Mouse (Mus musculus) forebrain, embryonic 12.5 days (tissue): ENCODE measurements around the gene Prickle2. TPM values are rescaled to one million over a fixed set of nuclear protein-coding genes. Genes with fewer than 3 reads are reported as not detected.

Experiments used
- ATAC-seq: fragments of 200-750 bp; cut with Nextera tagmentation; 2 replicates; pipeline ENCODE4 v1.8.0; 2017; ENCODE audit warnings: moderate TSS enrichment; ENCODE audit not compliant: low FRiP score
- H3K27ac ChIP-seq: fragments of 300-500 bp; sonication (generic); 2 replicates; pipeline ENCODE4 v1.5.1; 2016; ENCODE audit warnings: mild to moderate bottlenecking
- H3K27me3 ChIP-seq: fragments of 300-500 bp; sonication (generic); 2 replicates; pipeline ENCODE4 v1.6.1; 2016; ENCODE audit warnings: mild to moderate bottlenecking
- H3K36me3 ChIP-seq: fragments of 300-500 bp; sonication (generic); replicated peaks from 2 replicates; pipeline ENCODE4 v1.6.1; 2016; ENCODE audit warnings: mild to moderate bottlenecking
- H3K4me1 ChIP-seq: fragments of 300-500 bp; sonication (generic); 2 replicates; pipeline ENCODE4 v1.6.1; 2016
- H3K4me2 ChIP-seq: fragments of 300-500 bp; sonication (generic); 2 replicates; pipeline ENCODE4 v1.6.1; 2016; ENCODE audit warnings: mild to moderate bottlenecking, moderate library complexity
- H3K4me3 ChIP-seq: fragments of 300-500 bp; sonication (generic); replicated peaks from 2 replicates; pipeline ENCODE4 v1.5.1; 2016; ENCODE audit warnings: mild to moderate bottlenecking
- H3K9ac ChIP-seq: fragments of 300-500 bp; sonication (generic); 2 replicates; pipeline ENCODE4 v1.6.1; 2016; ENCODE audit warnings: mild to moderate bottlenecking
- H3K9me3 ChIP-seq: fragments of 300-500 bp; sonication (generic); 2 replicates; pipeline ENCODE4 v1.6.1; 2016
- WGBS: fragments of 180-500 bp; shearing (Covaris S2); methylation state at CpG from one replicate; pipeline ENCODE4 v1.1.7; 2016; 5-methylcytosine and 5-hydroxymethylcytosine counted together
- polyA plus RNA-seq: library from polyadenylated mRNA; unstranded; fragments of >200 nt; fragmentation: Nextera tagmentation; extraction: Ambion mirVana; gene quantifications from 2 replicates; pipeline ENCODE4 v1.2.1, GENCODE M21; 2016

Prickle2 gene
- polyA plus RNA-seq, 1 experiment from 2014 or later: 6.5 TPM

DNA sequence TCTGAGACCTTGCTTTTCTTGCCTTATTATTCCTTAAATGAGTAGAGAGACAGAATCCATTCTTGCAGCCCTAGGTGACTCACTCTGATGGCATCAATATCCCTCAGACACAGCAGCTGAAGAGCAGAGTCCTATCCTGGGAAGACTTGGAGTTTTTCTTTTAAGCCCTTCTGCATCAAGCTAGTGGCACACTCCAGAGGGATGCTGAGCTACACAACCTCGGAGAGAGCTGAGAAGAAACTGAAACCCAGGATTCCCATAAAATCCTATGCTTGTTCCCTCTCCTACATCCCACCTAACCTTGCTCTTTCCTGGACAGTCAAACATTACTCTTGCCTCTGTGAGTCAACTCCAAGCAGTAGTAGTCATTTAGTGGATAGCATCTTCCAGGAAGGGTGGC is 256.0 kb downstream of the Prickle2 start:
- H3K27ac ChIP-seq: no peak overlapping the region
- no peaks in the 10 kb centered on the region for H3K27me3 ChIP-seq
- H3K36me3 ChIP-seq: no peaks in the 10 kb centered on the region
- no peak for ATAC-seq
- whole genome bisulfite sequencing: 93% methylated on average over 1 of the region's 1 CpGs
- H3K4me1 ChIP-seq: no peaks in the 10 kb centered on the region
- H3K9ac ChIP-seq: no peak overlapping the region
- no peaks in the 10 kb centered on the region for H3K9me3 ChIP-seq
- no peak overlapping the region for H3K4me3 ChIP-seq
- H3K4me2 ChIP-seq: no peak overlapping the region

DNA sequence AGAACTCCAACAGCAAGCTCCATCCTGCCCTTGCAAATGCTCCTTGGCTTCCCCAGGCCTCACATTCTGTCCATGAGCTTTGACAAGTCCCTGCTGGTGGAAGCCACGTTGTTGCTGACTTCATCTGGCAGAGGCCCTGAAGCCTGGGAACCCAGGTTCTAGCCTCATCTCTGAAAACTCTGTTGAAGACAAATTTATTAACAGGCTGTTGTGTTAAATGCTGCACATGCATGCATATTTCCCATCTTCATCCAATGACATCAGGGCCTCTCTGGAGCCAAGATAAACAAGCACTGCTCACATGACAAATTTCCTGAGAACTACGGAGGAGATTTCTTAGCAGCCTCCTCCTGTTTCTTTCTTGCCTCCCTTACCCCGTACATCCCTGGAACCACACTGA is 259.3 kb downstream of the Prickle2 start:
- ATAC-seq: no peak
- Histone ChIP-seq H3K4me1 (no peaks in the 10 kb centered on the region), H3K4me2 (no peak overlapping the region), H3K27me3 (no peaks in the 10 kb centered on the region), H3K9me3 (no peaks in the 10 kb centered on the region), H3K4me3 (no peak overlapping the region), H3K9ac (no peak overlapping the region), H3K27ac (no peak overlapping the region), H3K36me3 (no peaks in the 10 kb centered on the region)
- WGBS: 76% methylated on average over 3 of the region's 3 CpGs

DNA sequence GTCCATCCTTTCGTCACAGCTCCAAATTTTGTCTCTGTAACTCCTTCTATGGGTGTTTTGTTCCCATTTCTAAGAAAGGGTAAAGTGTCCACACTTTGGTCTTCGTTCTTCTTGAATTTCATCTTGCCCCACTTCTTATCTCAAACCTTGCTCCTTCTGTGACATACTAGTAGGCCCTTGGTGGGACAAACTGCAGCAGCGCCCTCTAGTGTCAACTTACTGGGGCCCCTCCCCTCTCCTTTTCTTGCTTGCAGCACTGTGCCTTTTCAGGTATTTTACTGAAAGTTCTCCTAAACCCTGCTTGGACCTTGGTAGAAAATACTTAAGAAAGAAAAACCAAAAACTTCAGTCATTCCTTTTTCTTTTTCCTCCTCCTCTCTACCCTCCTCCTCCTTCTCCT is 264.8 kb downstream of the Prickle2 start:
- no peak for ATAC-seq
- H3K9me3 ChIP-seq: no peaks in the 10 kb centered on the region
- peaks cover 7% of the 10 kb centered on the region; the same call in 1 of the 2 replicates for H3K4me1 ChIP-seq
- no peak overlapping the region for H3K27ac ChIP-seq
- WGBS: 64% methylated on average over 3 of the region's 3 CpGs
- H3K4me2 ChIP-seq: no peak overlapping the region
- H3K9ac ChIP-seq: no peak overlapping the region
- no peaks in the 10 kb centered on the region for H3K27me3 ChIP-seq
- H3K36me3 ChIP-seq: no peaks in the 10 kb centered on the region
- no peak overlapping the region for H3K4me3 ChIP-seq

DNA sequence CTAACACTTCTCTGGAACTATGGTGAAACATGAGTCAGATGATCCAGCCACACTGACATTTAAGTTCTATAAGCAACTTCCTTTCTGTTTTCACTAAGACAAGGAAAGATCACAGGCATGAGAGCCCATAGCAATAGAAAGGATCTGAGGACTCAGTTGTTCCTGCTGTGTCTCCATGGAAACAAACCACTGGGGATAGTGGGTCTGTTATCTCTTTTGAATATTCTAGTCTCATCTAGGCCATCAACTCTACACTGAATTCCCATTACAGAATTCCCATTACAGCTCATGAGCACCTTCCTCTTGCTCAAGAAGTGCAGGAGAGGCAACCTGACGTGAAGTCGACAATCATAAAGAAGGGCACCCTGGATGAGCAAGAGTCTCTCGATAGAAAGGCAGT is 265.7 kb downstream of the Prickle2 start:
- 79% methylated on average over 3 of the region's 3 CpGs for WGBS
- Histone ChIP-seq H3K9ac (no peak overlapping the region), H3K9me3 (no peaks in the 10 kb centered on the region), H3K36me3 (no peaks in the 10 kb centered on the region), H3K27me3 (no peaks in the 10 kb centered on the region), H3K4me2 (no peak overlapping the region), H3K4me1 (peaks cover 7% of the 10 kb centered on the region; the same call in 1 of the 2 replicates), H3K4me3 (no peak overlapping the region), H3K27ac (no peak overlapping the region)
- no peak for ATAC-seq

DNA sequence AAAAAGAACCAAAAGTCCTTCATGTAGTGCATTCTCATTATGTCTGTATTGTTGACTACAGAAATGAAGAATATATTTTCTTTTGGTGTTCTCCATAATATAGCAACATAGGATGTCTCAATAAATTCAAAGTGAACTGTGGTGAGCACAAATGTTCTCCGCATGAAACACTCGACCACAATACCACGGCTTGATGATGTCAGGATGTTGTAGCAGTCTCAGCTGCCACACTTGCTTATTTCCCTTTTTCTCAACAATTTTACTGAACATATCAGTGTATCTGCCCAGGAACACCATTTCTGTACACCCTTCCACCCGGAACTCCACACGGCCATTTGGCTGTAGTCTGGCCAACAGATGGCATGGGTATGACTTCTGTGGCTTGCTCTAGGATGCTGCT is 273.8 kb downstream of the Prickle2 start:
- Histone ChIP-seq H3K4me2 (no peak overlapping the region), H3K9me3 (no peaks in the 10 kb centered on the region)
- 96% methylated on average over 5 of the region's 5 CpGs for WGBS

DNA sequence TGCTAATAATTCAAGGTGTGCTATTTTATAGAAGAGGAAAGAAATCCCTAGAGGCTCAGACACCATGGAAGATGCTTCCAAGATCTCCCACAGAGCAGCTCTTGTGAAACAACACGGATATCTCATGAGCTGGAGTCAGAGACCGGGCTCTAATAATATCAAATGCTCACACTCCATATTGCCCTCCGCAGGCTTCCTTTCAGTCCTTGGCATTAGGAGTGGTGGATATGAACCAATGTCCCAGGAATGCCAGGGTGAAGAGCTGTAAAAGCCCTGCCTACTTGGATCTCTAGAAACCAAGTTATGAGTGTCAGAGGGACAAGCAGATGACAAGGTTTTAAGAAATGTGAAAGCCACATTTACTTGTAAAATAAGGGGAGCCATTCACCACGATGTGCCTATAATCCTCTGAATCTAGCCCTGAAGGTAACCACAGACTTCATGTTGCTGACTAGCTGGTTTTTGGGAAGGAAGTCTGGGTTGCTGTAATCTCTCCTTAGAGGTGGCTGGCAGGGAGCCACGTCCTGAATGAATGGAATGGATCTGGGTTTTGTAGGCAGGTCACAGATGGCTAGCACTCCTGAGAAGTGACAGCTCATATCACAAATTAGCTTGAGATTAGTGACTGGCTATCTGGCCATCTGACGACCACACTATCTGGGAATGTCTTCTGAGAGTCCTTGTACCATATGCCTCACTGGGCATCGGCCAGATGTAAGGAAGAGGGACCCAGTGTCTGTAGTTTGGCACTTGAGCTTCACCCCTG is 278.4 kb downstream of the Prickle2 start:
- no peaks in the 10 kb centered on the region for H3K36me3 ChIP-seq
- ATAC-seq: no peak
- H3K27me3 ChIP-seq: no peaks in the 10 kb centered on the region
- 76% methylated on average over 7 of the region's 7 CpGs for WGBS
- no peaks in the 10 kb centered on the region; the same call in 1 of the 2 replicates for H3K4me1 ChIP-seq
- no peak overlapping the region for H3K27ac ChIP-seq
- no peaks in the 10 kb centered on the region for H3K9me3 ChIP-seq
- no peak overlapping the region for H3K4me2 ChIP-seq
- H3K9ac ChIP-seq: no peak overlapping the region
- no peak overlapping the region for H3K4me3 ChIP-seq

More for the DNA sequence above, 273.8 kb downstream of the Prickle2 start:
- no peaks in the 10 kb centered on the region for H3K27me3 ChIP-seq
- no peaks in the 10 kb centered on the region for H3K36me3 ChIP-seq
- ATAC-seq: no peak
- no peak overlapping the region for H3K27ac ChIP-seq
- H3K9ac ChIP-seq: no peak overlapping the region
- no peak overlapping the region for H3K4me3 ChIP-seq
- no peaks in the 10 kb centered on the region; the same call in 1 of the 2 replicates for H3K4me1 ChIP-seq

DNA sequence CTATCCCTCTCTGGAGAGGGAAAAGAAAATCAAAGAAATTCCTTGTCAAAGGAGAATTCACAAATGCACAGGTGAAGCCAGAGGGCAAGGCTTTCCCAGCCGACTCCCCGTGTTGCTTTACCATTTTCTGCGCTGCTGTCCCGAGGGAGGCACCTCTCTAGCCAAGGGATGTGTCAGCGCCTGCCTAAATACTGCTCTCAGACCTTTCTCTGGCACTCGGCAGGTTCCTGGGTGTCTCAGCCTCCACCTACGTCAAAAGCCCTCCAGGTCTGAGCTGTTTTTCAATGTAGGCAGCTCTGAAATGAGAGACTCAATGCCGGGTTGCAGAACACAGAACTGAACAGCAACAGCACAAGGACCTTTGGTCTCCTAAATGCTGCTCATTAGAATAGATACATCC is 280.1 kb downstream of the Prickle2 start:
- H3K4me1 ChIP-seq: no peaks in the 10 kb centered on the region; the same call in 1 of the 2 replicates
- H3K27ac ChIP-seq: no peak overlapping the region
- WGBS: 75% methylated on average over 8 of the region's 8 CpGs
- no peak overlapping the region for H3K9ac ChIP-seq
- H3K27me3 ChIP-seq: no peaks in the 10 kb centered on the region
- H3K36me3 ChIP-seq: no peaks in the 10 kb centered on the region
- no peak overlapping the region for H3K4me3 ChIP-seq
- no peak overlapping the region for H3K4me2 ChIP-seq
- no peaks in the 10 kb centered on the region for H3K9me3 ChIP-seq
- no peak for ATAC-seq

DNA sequence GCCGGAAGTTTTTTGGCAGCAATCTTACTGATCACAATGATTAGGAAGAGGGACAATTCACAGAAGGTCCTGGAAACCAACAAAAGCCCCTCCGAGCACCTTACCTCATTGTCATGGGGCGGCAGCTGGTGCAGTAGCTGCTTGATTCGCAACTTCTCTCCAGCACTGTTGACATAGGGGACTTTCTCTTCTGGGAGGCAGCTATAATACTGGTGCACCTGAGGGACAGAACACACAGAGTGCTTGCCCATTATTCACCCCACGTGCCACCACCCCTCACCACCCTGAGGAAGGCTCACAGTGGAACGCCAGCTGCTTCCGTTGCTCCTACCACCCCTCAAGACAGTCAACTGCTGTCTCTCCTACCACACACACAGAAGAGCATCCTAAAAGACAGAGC is 280.5 kb downstream of the Prickle2 start:
- no peak overlapping the region for H3K9ac ChIP-seq
- H3K4me1 ChIP-seq: no peaks in the 10 kb centered on the region; the same call in 1 of the 2 replicates
- no peak overlapping the region for H3K4me3 ChIP-seq
- H3K9me3 ChIP-seq: no peaks in the 10 kb centered on the region
- no peaks in the 10 kb centered on the region for H3K27me3 ChIP-seq
- H3K27ac ChIP-seq: no peak overlapping the region
- no peak overlapping the region for H3K4me2 ChIP-seq
- ATAC-seq: no peak
- H3K36me3 ChIP-seq: no peaks in the 10 kb centered on the region
- WGBS: 87% methylated on average over 7 of the region's 7 CpGs

DNA sequence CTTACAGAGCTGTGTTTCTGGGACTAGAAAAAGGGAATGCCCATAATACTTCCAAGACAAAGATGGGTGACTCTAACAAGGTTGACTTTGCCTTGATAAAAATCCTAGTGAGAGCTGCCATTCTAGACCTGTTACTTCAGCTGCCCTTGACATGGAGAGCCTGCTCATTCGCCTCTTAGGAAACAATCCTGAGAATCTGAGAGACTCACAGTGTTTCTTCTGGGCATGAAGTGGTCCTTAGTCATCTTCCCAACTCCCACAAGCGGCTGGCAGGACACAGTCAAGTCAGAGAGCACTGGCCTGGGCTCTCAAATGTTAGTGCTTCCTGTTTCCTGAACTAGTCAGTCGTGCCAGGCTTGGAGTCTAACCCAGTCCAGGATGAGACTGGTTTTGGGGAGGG is 281.0 kb downstream of the Prickle2 start:
- Histone ChIP-seq H3K9ac (no peak overlapping the region), H3K4me1 (no peaks in the 10 kb centered on the region; the same call in 1 of the 2 replicates), H3K36me3 (no peaks in the 10 kb centered on the region), H3K27ac (no peak overlapping the region), H3K27me3 (no peaks in the 10 kb centered on the region), H3K9me3 (no peaks in the 10 kb centered on the region), H3K4me3 (no peak overlapping the region), H3K4me2 (no peak overlapping the region)
- 76% methylated on average over 3 of the region's 3 CpGs for WGBS
- no peak for ATAC-seq

DNA sequence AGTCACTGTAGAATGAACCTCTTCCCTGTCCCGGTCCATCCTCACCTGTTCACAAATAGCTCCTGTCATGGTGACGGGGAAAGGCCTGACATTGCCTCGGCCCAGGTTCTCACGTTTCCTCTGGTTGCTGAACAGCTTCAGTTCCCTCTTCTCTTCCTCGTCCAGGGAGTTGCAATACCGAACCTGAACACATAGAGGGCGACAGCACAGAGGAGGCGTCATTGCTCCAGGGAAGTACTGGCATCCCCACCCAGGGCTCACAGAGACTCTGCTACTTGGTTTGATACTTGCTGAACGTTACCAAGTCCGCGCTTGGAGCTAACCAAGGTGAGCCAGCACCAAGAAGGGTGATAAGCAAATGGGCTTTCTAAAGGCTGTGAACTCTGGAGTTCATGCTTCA is 283.7 kb downstream of the Prickle2 start:
- H3K4me1 ChIP-seq: no peaks in the 10 kb centered on the region
- H3K36me3 ChIP-seq: no peaks in the 10 kb centered on the region
- no peak for ATAC-seq
- no peak overlapping the region for H3K27ac ChIP-seq
- no peak overlapping the region for H3K4me3 ChIP-seq
- H3K27me3 ChIP-seq: no peaks in the 10 kb centered on the region
- H3K9me3 ChIP-seq: no peaks in the 10 kb centered on the region
- H3K9ac ChIP-seq: no peak overlapping the region
- WGBS: 43% methylated on average over 11 of the region's 11 CpGs
- no peak overlapping the region for H3K4me2 ChIP-seq

DNA sequence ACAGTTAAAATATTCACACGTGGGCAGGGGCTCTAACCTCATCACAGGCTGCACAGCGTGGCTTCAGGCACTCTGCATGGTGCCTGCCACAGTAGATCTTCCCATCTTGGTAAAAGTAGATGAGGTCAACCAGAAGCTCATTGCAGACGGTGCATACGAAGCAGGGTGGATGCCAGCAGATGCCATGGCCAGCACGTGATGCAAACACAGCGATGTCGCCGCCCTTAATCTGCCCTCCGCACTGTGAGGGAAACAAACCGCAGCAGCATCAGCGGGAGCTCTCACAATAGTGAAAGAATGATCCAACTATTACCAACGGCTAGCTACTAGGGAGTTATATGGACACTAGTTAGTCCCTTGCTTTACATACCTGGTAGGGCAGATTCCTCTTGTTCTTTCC is 285.8 kb downstream of the Prickle2 start:
- Histone ChIP-seq H3K36me3 (no peaks in the 10 kb centered on the region), H3K4me3 (no peak overlapping the region), H3K9ac (no peak overlapping the region), H3K27ac (no peak overlapping the region), H3K4me1 (peaks cover 3% of the 10 kb centered on the region), H3K4me2 (no peak overlapping the region), H3K9me3 (no peaks in the 10 kb centered on the region), H3K27me3 (no peaks in the 10 kb centered on the region)
- no peak for ATAC-seq
- WGBS: 91% methylated on average over 12 of the region's 12 CpGs

DNA sequence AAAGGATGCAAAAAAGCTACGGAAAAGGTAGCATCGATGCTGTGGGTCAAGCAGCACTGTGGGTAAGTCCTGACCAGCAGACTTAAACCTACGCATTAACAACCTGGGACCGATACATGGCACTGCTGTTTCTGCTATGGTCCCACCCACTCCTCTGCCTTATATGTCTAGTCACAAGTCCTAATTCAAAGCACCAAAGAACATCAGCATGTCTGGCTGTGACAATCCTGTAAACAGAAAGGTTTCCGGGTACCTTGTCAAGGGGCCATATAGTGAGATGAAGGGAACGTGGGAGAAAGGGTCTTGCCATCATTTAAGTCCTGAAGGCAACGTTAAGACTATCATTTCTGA is 290.6 kb downstream of the Prickle2 start:
- H3K4me3 ChIP-seq: no peak overlapping the region
- no peak overlapping the region for H3K4me2 ChIP-seq
- 0 out of 2 replicates have a peak, but pooled peaks cover 8% of the 10 kb centered on the region for H3K36me3 ChIP-seq
- H3K27ac ChIP-seq: no peak overlapping the region
- WGBS: 90% methylated on average over 7 of the region's 7 CpGs
- ATAC-seq: no peak
- H3K9me3 ChIP-seq: no peaks in the 10 kb centered on the region
- H3K9ac ChIP-seq: no peak overlapping the region
- H3K27me3 ChIP-seq: no peaks in the 10 kb centered on the region
- peaks cover 16% of the 10 kb centered on the region for H3K4me1 ChIP-seq
